Mouse (Mus musculus): Measurements from ENCODE around the gene Pgpep1l. TPM values are rescaled to one million over a fixed set of nuclear protein-coding genes. Genes with fewer than 3 reads are reported as not detected.
"Not testable (repeated sequence)": the region's sequence is repeated elsewhere in the genome, so short reads cannot be mapped to it uniquely, and the experiment has no call there.

Pgpep1l gene
- total and polyA plus RNA-seq, 2 experiments from 2014 or later: 0.18 to 1.2 TPM

GRCm38 (mm10) chr7:68277054-68277896 is 13.2 kb upstream of the Pgpep1l start:
- DNase-seq (ENCODE audit: low spot score): no peak
- 0 out of 2 replicates have a peak overlapping the region, but pooled peaks have one; percentile 11 for H3K27ac ChIP-seq (ENCODE audit: low read depth)
- WGBS: 65% methylated on average over 11 of the region's 11 CpGs
- peaks cover 7% of the 10 kb centered on the region; the same call in 1 of the 2 replicates for H3K27me3 ChIP-seq (ENCODE audit: control insufficient read depth, insufficient read depth, low read length)
- ATAC-seq (ENCODE audit: insufficient read depth, low read depth): no peak
- no peaks in the 10 kb centered on the region for H3K36me3 ChIP-seq (replicated peaks; ENCODE audit: control insufficient read depth, insufficient read depth, low read length)
- no peaks in the 10 kb centered on the region for H3K9me3 ChIP-seq (replicated peaks; ENCODE audit: control insufficient read depth, low read length)
- no peak overlapping the region for H3K9ac ChIP-seq (replicated peaks; ENCODE audit: low read depth, low read length)
- TF ChIP-seq CTCF (IDR thresholded peaks at IDR 0.05; ENCODE audit: low read depth) (no peak), EP300 (IDR thresholded peaks at IDR 0.05; ENCODE audit: low read depth) (no peak)
- peak overlapping the region; percentile 73; the same call in 1 of the 2 replicates for H3K4me2 ChIP-seq (ENCODE audit: low read depth, low read length)
- peaks cover 10% of the 10 kb centered on the region for H3K4me1 ChIP-seq (ENCODE audit: control insufficient read depth, insufficient read depth)
- no peak overlapping the region; the same call in 1 of the 2 replicates for H3K4me3 ChIP-seq (ENCODE audit: low read depth, low read length)

- Histone ChIP-seq H3K4me1 (ENCODE audit: control insufficient read depth, insufficient read depth) (peaks cover 10% of the 10 kb centered on the region), H3K27me3 (ENCODE audit: control insufficient read depth, insufficient read depth, low read length) (peaks cover 7% of the 10 kb centered on the region; the same call in 1 of the 2 replicates), H3K4me3 (ENCODE audit: low read depth, low read length) (peak overlapping the region; percentile 43), H3K4me2 (ENCODE audit: low read depth, low read length) (peak overlapping the region; percentile 73), H3K27ac (ENCODE audit: low read depth) (no peak overlapping the region; the same call in 1 of the 2 replicates), H3K9ac (replicated peaks; ENCODE audit: low read depth, low read length) (peak overlapping the region; percentile 32; the same call in 1 of the 2 replicates), H3K36me3 (replicated peaks; ENCODE audit: control insufficient read depth, insufficient read depth, low read length) (no peaks in the 10 kb centered on the region), H3K9me3 (replicated peaks; ENCODE audit: control insufficient read depth, low read length) (no peaks in the 10 kb centered on the region)
- ATAC-seq (ENCODE audit: insufficient read depth, low read depth) (no peak), DNase-seq (ENCODE audit: low spot score) (no peak)
- TF ChIP-seq EP300 (IDR thresholded peaks at IDR 0.05; ENCODE audit: low read depth) (no peak), CTCF (IDR thresholded peaks at IDR 0.05; ENCODE audit: low read depth) (no peak)
- 12% methylated on average over 35 of the region's 36 CpGs for WGBS
Measured at GRCm38 (mm10) chr7:68275838-68276731, 12.1 kb upstream of the Pgpep1l start.

- WGBS: 53% methylated on average over 9 of the region's 9 CpGs
- not testable (repeated sequence) for H3K27ac ChIP-seq (ENCODE audit: low read depth); H3K9me3 ChIP-seq (replicated peaks; ENCODE audit: control insufficient read depth, low read length); ATAC-seq (ENCODE audit: insufficient read depth, low read depth); DNase-seq (ENCODE audit: low spot score); H3K36me3 ChIP-seq (replicated peaks; ENCODE audit: control insufficient read depth, insufficient read depth, low read length); H3K27me3 ChIP-seq (ENCODE audit: control insufficient read depth, insufficient read depth, low read length)
- Histone ChIP-seq H3K4me2 (ENCODE audit: low read depth, low read length) (peak overlapping the region; percentile 73), H3K4me3 (ENCODE audit: low read depth, low read length) (peak overlapping the region; percentile 43), H3K4me1 (ENCODE audit: control insufficient read depth, insufficient read depth) (peaks cover 14% of the 10 kb centered on the region), H3K9ac (replicated peaks; ENCODE audit: low read depth, low read length) (0 out of 2 replicates have a peak overlapping the region, but pooled peaks have one; percentile 32)
Measured at GRCm38 (mm10) chr7:68275445-68275837, 11.4 kb upstream of the Pgpep1l start.

GRCm38 (mm10) chr7:68274951-68275350 is 10.9 kb upstream of the Pgpep1l start:
- Histone ChIP-seq H3K9ac (replicated peaks; ENCODE audit: low read depth, low read length) (no peak overlapping the region), H3K27ac (ENCODE audit: low read depth) (no peak overlapping the region), H3K4me1 (ENCODE audit: control insufficient read depth, insufficient read depth) (peaks cover 14% of the 10 kb centered on the region), H3K36me3 (replicated peaks; ENCODE audit: control insufficient read depth, insufficient read depth, low read length) (no peaks in the 10 kb centered on the region), H3K4me3 (ENCODE audit: low read depth, low read length) (no peak overlapping the region), H3K27me3 (ENCODE audit: control insufficient read depth, insufficient read depth, low read length) (peaks cover 7% of the 10 kb centered on the region; the same call in 1 of the 2 replicates), H3K4me2 (ENCODE audit: low read depth, low read length) (no peak overlapping the region), H3K9me3 (replicated peaks; ENCODE audit: control insufficient read depth, low read length) (no peaks in the 10 kb centered on the region)
- no peak for TF ChIP-seq CTCF (IDR thresholded peaks at IDR 0.05; ENCODE audit: low read depth)
- no peak for TF ChIP-seq EP300 (IDR thresholded peaks at IDR 0.05; ENCODE audit: low read depth)
- no peak for DNase-seq (ENCODE audit: low spot score)
- no peak for ATAC-seq (ENCODE audit: insufficient read depth, low read depth)
- 80% methylated on average over 9 of the region's 9 CpGs for WGBS

- Histone ChIP-seq H3K27ac (ENCODE audit: low read depth) (no peak overlapping the region), H3K9ac (replicated peaks; ENCODE audit: low read depth, low read length) (no peak overlapping the region), H3K4me2 (ENCODE audit: low read depth, low read length) (no peak overlapping the region), H3K36me3 (replicated peaks; ENCODE audit: control insufficient read depth, insufficient read depth, low read length) (no peaks in the 10 kb centered on the region), H3K4me1 (ENCODE audit: control insufficient read depth, insufficient read depth) (peaks cover 14% of the 10 kb centered on the region), H3K4me3 (ENCODE audit: low read depth, low read length) (no peak overlapping the region), H3K9me3 (replicated peaks; ENCODE audit: control insufficient read depth, low read length) (no peaks in the 10 kb centered on the region), H3K27me3 (ENCODE audit: control insufficient read depth, insufficient read depth, low read length) (peaks cover 7% of the 10 kb centered on the region; the same call in 1 of the 2 replicates)
- no peak for ATAC-seq (ENCODE audit: insufficient read depth, low read depth)
- WGBS: 83% methylated on average over 2 of the region's 2 CpGs
- TF ChIP-seq EP300 (IDR thresholded peaks at IDR 0.05; ENCODE audit: low read depth) (no peak), CTCF (IDR thresholded peaks at IDR 0.05; ENCODE audit: low read depth) (no peak)
- DNase-seq (ENCODE audit: low spot score): no peak
Measured at GRCm38 (mm10) chr7:68274218-68274617, 10.2 kb upstream of the Pgpep1l start.

Data from heart, postnatal 0 days (tissue).